Mouse (Mus musculus) urinary bladder, postnatal 14 days (tissue): ENCODE data around the gene Hk2.

Source experiments
- DNase-seq: peaks from one replicate; pipeline ENCODE4 v3.0.0; 2021; ENCODE audit warnings: low spot score

Gene Hk2

GRCm38 (mm10) chr6:82740868-82741517, 33.3 kb downstream of the Hk2 start:
- DNase-seq: no peak

- peak; percentile 65 for DNase-seq
These were observed 34.0 kb downstream of the Hk2 start for GRCm38 (mm10) chr6:82740269-82740668.

GRCm38 (mm10) chr6:82737634-82738540, 36.4 kb downstream of the Hk2 start:
- no peak for DNase-seq

GRCm38 (mm10) chr6:82736626-82737600, 37.3 kb downstream of the Hk2 start:
- DNase-seq: no peak

- DNase-seq: no peak
These were observed 38.9 kb downstream of the Hk2 start for GRCm38 (mm10) chr6:82735347-82735746.

GRCm38 (mm10) chr6:82728635-82729034, 45.6 kb downstream of the Hk2 start:
- DNase-seq: no peak

GRCm38 (mm10) chr6:82727206-82727605, 47.0 kb downstream of the Hk2 start:
- no peak for DNase-seq

- DNase-seq: no peak
These were observed 50.9 kb downstream of the Hk2 start for GRCm38 (mm10) chr6:82723321-82723720.

GRCm38 (mm10) chr6:82716126-82716525, 58.1 kb downstream of the Hk2 start:
- DNase-seq: no peak

- DNase-seq: no peak
These were observed 58.6 kb downstream of the Hk2 start for GRCm38 (mm10) chr6:82715653-82716052.

- DNase-seq: no peak
These were observed 59.0 kb downstream of the Hk2 start for GRCm38 (mm10) chr6:82715253-82715652.

- DNase-seq: no peak
These were observed 59.4 kb downstream of the Hk2 start for GRCm38 (mm10) chr6:82714841-82715240.

GRCm38 (mm10) chr6:82714243-82714642, 60.0 kb downstream of the Hk2 start:
- DNase-seq: peak; percentile 79

GRCm38 (mm10) chr6:82707742-82708141, 66.5 kb downstream of the Hk2 start:
- DNase-seq: no peak

- DNase-seq: no peak
These were observed 67.0 kb downstream of the Hk2 start for GRCm38 (mm10) chr6:82707241-82707640.

GRCm38 (mm10) chr6:82705221-82705620, 69.0 kb downstream of the Hk2 start, which contains the start of gene Pole4:
Gene Pole4 (minus strand): TSS chr6:82705365.
- DNase-seq: no peak

- DNase-seq: no peak
These were observed 70.5 kb downstream of the Hk2 start for GRCm38 (mm10) chr6:82703710-82704109.

- peak; percentile 91 for DNase-seq
These were observed 71.6 kb downstream of the Hk2 start for GRCm38 (mm10) chr6:82702593-82703017.

GRCm38 (mm10) chr6:82701296-82701695, 73.0 kb downstream of the Hk2 start:
- DNase-seq: no peak

GRCm38 (mm10) chr6:82699831-82700230, 74.4 kb downstream of the Hk2 start:
- DNase-seq: no peak

- no peak for DNase-seq
These were observed 77.5 kb downstream of the Hk2 start for GRCm38 (mm10) chr6:82696736-82697135.

- no peak for DNase-seq
These were observed 79.6 kb downstream of the Hk2 start for GRCm38 (mm10) chr6:82694668-82695067.
